Mouse (Mus musculus): ENCODE results near the gene Tmem158. TPM values are rescaled to one million over a fixed set of nuclear protein-coding genes. Genes with fewer than 3 reads are reported as not detected.

Gene Tmem158
- 153 and 182 TPM in 2 replicates for total RNA-seq (2014; rRNA removed)
- 46.1 and 51.6 TPM in 2 replicates for polyA plus RNA-seq (2015; fragmentation: Nextera tagmentation; extraction: Ambion mirVana)

GRCm38 (mm10) chr9:123260611-123261021, at the start of gene Tmem158:
Gene Tmem158, minus strand, starts transcription at chr9:123260764.
- peak; percentile 93 for DNase-seq (ENCODE audit: low spot score)
- ATAC-seq: peak; percentile 85
- Histone ChIP-seq H3K27me3 (ENCODE audit: insufficient read depth, low read length) (no peaks in the 10 kb centered on the region), H3K36me3 (ENCODE audit: insufficient read depth, low read length) (no peaks in the 10 kb centered on the region), H3K4me2 (ENCODE audit: low read depth, low read length) (peak within 1 kb of the TSS; percentile 85), H3K9ac (replicated peaks; ENCODE audit: low read length) (peak within 1 kb of the TSS; percentile 72), H3K4me3 (ENCODE audit: low read length) (peak within 1 kb of the TSS; percentile 73), H3K4me1 (ENCODE audit: insufficient read depth, low read length) (peaks cover 5% of the 10 kb centered on the region; the same call in 1 of the 2 replicates), H3K27ac (peak within 1 kb of the TSS; percentile 82), H3K9me3 (ENCODE audit: low read length) (no peaks in the 10 kb centered on the region)
- TF ChIP-seq CTCF (IDR thresholded peaks at IDR 0.05; ENCODE audit: low read depth): no peak
- under 1% methylated on average over 27 of the region's 40 CpGs for WGBS

- no peak for ATAC-seq
- no peaks in the 10 kb centered on the region for H3K4me1 ChIP-seq (ENCODE audit: insufficient read depth, low read length)
- no peak for DNase-seq (ENCODE audit: low spot score)
- H3K36me3 ChIP-seq (ENCODE audit: insufficient read depth, low read length): no peaks in the 10 kb centered on the region
- no peaks in the 10 kb centered on the region for H3K27me3 ChIP-seq (ENCODE audit: insufficient read depth, low read length)
- H3K9ac ChIP-seq (replicated peaks; ENCODE audit: low read length): no peak overlapping the region
- no peak overlapping the region for H3K27ac ChIP-seq
- no peak overlapping the region for H3K4me3 ChIP-seq (ENCODE audit: low read length)
- WGBS: 74% methylated on average over 2 of the region's 2 CpGs
- no peak for TF ChIP-seq CTCF (IDR thresholded peaks at IDR 0.05; ENCODE audit: low read depth)
- H3K9me3 ChIP-seq (ENCODE audit: low read length): no peaks in the 10 kb centered on the region
- no peak overlapping the region for H3K4me2 ChIP-seq (ENCODE audit: low read depth, low read length)
These were observed 49.3 kb upstream of the Tmem158 start for GRCm38 (mm10) chr9:123309685-123310365.

GRCm38 (mm10) chr9:123309073-123309472, 48.5 kb upstream of the Tmem158 start:
- no peak overlapping the region for H3K4me2 ChIP-seq (ENCODE audit: low read depth, low read length)
- no peak overlapping the region for H3K9ac ChIP-seq (replicated peaks; ENCODE audit: low read length)
- DNase-seq (ENCODE audit: low spot score) (peak; percentile 12), ATAC-seq (no peak)
- no peaks in the 10 kb centered on the region for H3K9me3 ChIP-seq (ENCODE audit: low read length)
- TF ChIP-seq CTCF (IDR thresholded peaks at IDR 0.05; ENCODE audit: low read depth): no peak
- H3K36me3 ChIP-seq (ENCODE audit: insufficient read depth, low read length): no peaks in the 10 kb centered on the region
- no peaks in the 10 kb centered on the region for H3K4me1 ChIP-seq (ENCODE audit: insufficient read depth, low read length)
- no peak overlapping the region for H3K4me3 ChIP-seq (ENCODE audit: low read length)
- H3K27me3 ChIP-seq (ENCODE audit: insufficient read depth, low read length): no peaks in the 10 kb centered on the region
- 58% methylated on average over 5 of the region's 5 CpGs for WGBS
- no peak overlapping the region for H3K27ac ChIP-seq

GRCm38 (mm10) chr9:123304917-123305316, 44.4 kb upstream of the Tmem158 start:
- no peak overlapping the region for H3K9ac ChIP-seq (replicated peaks; ENCODE audit: low read length)
- no peak overlapping the region for H3K27ac ChIP-seq
- no peak overlapping the region for H3K4me3 ChIP-seq (ENCODE audit: low read length)
- no peak overlapping the region for H3K4me2 ChIP-seq (ENCODE audit: low read depth, low read length)
- no peaks in the 10 kb centered on the region for H3K9me3 ChIP-seq (ENCODE audit: low read length)
- no peaks in the 10 kb centered on the region for H3K27me3 ChIP-seq (ENCODE audit: insufficient read depth, low read length)
- DNase-seq (ENCODE audit: low spot score) (no peak), ATAC-seq (no peak)
- 92% methylated on average over 8 of the region's 8 CpGs for WGBS
- TF ChIP-seq CTCF (IDR thresholded peaks at IDR 0.05; ENCODE audit: low read depth): no peak
- no peaks in the 10 kb centered on the region for H3K36me3 ChIP-seq (ENCODE audit: insufficient read depth, low read length)
- H3K4me1 ChIP-seq (ENCODE audit: insufficient read depth, low read length): no peaks in the 10 kb centered on the region

- ATAC-seq (no peak), DNase-seq (ENCODE audit: low spot score) (no peak)
- Histone ChIP-seq H3K4me2 (ENCODE audit: low read depth, low read length) (no peak overlapping the region), H3K9me3 (ENCODE audit: low read length) (no peaks in the 10 kb centered on the region), H3K9ac (replicated peaks; ENCODE audit: low read length) (no peak overlapping the region), H3K36me3 (ENCODE audit: insufficient read depth, low read length) (no peaks in the 10 kb centered on the region), H3K4me3 (ENCODE audit: low read length) (no peak overlapping the region), H3K27ac (no peak overlapping the region), H3K4me1 (ENCODE audit: insufficient read depth, low read length) (no peaks in the 10 kb centered on the region), H3K27me3 (ENCODE audit: insufficient read depth, low read length) (no peaks in the 10 kb centered on the region)
- WGBS: 86% methylated on average over 7 of the region's 7 CpGs
- TF ChIP-seq CTCF (IDR thresholded peaks at IDR 0.05; ENCODE audit: low read depth): no peak
These were observed 43.4 kb upstream of the Tmem158 start for GRCm38 (mm10) chr9:123303952-123304351.

- Histone ChIP-seq H3K27me3 (ENCODE audit: insufficient read depth, low read length) (no peaks in the 10 kb centered on the region), H3K9me3 (ENCODE audit: low read length) (no peaks in the 10 kb centered on the region), H3K4me1 (ENCODE audit: insufficient read depth, low read length) (no peaks in the 10 kb centered on the region), H3K36me3 (ENCODE audit: insufficient read depth, low read length) (no peaks in the 10 kb centered on the region), H3K27ac (no peak overlapping the region), H3K9ac (replicated peaks; ENCODE audit: low read length) (no peak overlapping the region), H3K4me3 (ENCODE audit: low read length) (no peak overlapping the region), H3K4me2 (ENCODE audit: low read depth, low read length) (no peak overlapping the region)
- WGBS: 92% methylated on average over 2 of the region's 2 CpGs
- no peak for TF ChIP-seq CTCF (IDR thresholded peaks at IDR 0.05; ENCODE audit: low read depth)
- DNase-seq (ENCODE audit: low spot score): no peak
- ATAC-seq: no peak
These were observed 42.3 kb upstream of the Tmem158 start for GRCm38 (mm10) chr9:123302759-123303313.

DNA sequence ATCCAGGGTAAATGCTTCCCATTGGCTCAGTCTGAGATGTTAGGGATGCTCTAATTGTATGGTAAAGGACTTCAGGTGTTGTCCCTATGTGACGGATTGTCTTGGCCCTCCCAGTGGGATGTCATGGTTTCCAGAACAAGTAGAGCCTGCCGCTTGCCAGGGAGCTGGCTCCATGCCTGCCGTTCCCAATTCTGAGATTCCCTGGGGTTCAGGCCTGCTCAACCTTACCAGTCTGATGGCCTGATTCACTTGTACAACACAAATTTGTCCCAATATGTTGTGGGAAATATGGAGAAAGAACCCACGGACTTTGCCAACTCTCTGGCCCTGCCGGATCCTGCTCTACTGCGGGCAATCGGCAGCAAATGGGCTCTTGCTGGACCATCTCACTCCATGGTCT, 37.3 kb upstream of the Tmem158 start:
- no peak overlapping the region for H3K27ac ChIP-seq
- H3K36me3 ChIP-seq (ENCODE audit: insufficient read depth, low read length): no peaks in the 10 kb centered on the region
- H3K4me3 ChIP-seq (ENCODE audit: low read length): no peak overlapping the region
- H3K27me3 ChIP-seq (ENCODE audit: insufficient read depth, low read length): no peaks in the 10 kb centered on the region; the same call in 1 of the 2 replicates
- H3K4me2 ChIP-seq (ENCODE audit: low read depth, low read length): no peak overlapping the region
- no peaks in the 10 kb centered on the region for H3K4me1 ChIP-seq (ENCODE audit: insufficient read depth, low read length)
- no peak for TF ChIP-seq CTCF (IDR thresholded peaks at IDR 0.05; ENCODE audit: low read depth)
- 74% methylated on average over 7 of the region's 7 CpGs for WGBS
- H3K9me3 ChIP-seq (ENCODE audit: low read length): no peaks in the 10 kb centered on the region
- DNase-seq (ENCODE audit: low spot score) (no peak), ATAC-seq (no peak)
- H3K9ac ChIP-seq (replicated peaks; ENCODE audit: low read length): no peak overlapping the region

All from hindbrain, postnatal 0 days (tissue).